Mouse (Mus musculus) C2C12 (cell line): ENCODE measurements around the gene Il23a. TPM values are rescaled to one million over a fixed set of nuclear protein-coding genes. Genes with fewer than 3 reads are reported as not detected.

ENCODE experiments used
- H3K27me3 ChIP-seq: one replicate; pipeline ENCODE4 v1.6.1; 2011; ENCODE audit not compliant: control insufficient read depth, insufficient read depth, insufficient read length
- H3K36me3 ChIP-seq: one replicate; pipeline ENCODE4 v1.6.1; 2011; ENCODE audit not compliant: control insufficient read depth, insufficient read depth
- H3K4me3 ChIP-seq: one replicate; pipeline ENCODE4 v1.5.1; 2011; ENCODE audit warnings: mild to moderate bottlenecking, control low read depth; ENCODE audit not compliant: poor library complexity, insufficient read depth, severe bottlenecking
- H3K79me2 ChIP-seq: one replicate; pipeline ENCODE4 v1.6.1; 2011; ENCODE audit not compliant: control insufficient read depth, insufficient read depth
- H3K79me3 ChIP-seq: one replicate; pipeline ENCODE4 v1.6.1; 2011; ENCODE audit warnings: low read depth, control low read depth
- H3ac ChIP-seq: one replicate; pipeline ENCODE3; 2011; ENCODE audit warnings: low read depth; ENCODE audit not compliant: control insufficient read depth, insufficient read length
- CEBPB ChIP-seq: IDR thresholded peaks from one replicate; pipeline ENCODE4 v1.6.1; 2011; ENCODE audit warnings: low read depth, mild to moderate bottlenecking, control low read depth, moderate library complexity
- CTCF ChIP-seq: IDR thresholded peaks from one replicate; pipeline ENCODE4 v1.5.1; 2011; ENCODE audit not compliant: control insufficient read depth, insufficient read depth, insufficient read length
- FOSL1 ChIP-seq: IDR thresholded peaks from one replicate; pipeline ENCODE4 v1.8.0; 2011; ENCODE audit warnings: mild to moderate bottlenecking, low read length; ENCODE audit not compliant: poor library complexity, insufficient read depth, severe bottlenecking
- MAX ChIP-seq: IDR thresholded peaks from one replicate; pipeline ENCODE4 v1.6.1; 2011; ENCODE audit warnings: mild to moderate bottlenecking, control low read depth
- MYOD1 ChIP-seq: IDR thresholded peaks from one replicate; pipeline ENCODE4 v1.6.1; 2011; ENCODE audit warnings: low read depth; ENCODE audit not compliant: control insufficient read depth, insufficient read length
- MYOG ChIP-seq: IDR thresholded peaks from one replicate; pipeline ENCODE4 v1.6.1; 2011; ENCODE audit not compliant: control insufficient read depth, insufficient read length; ENCODE audit errors: extremely low read depth
- USF1 ChIP-seq: IDR thresholded peaks from one replicate; pipeline ENCODE4 v1.6.1; 2011; ENCODE audit warnings: low read depth, mild to moderate bottlenecking, control low read depth, moderate library complexity
- polyA plus RNA-seq: library from polyadenylated mRNA; unstranded; fragments of >200 nt; fragmentation: generic; extraction: Trizol; gene quantifications from one replicate; pipeline ENCODE4 v1.2.1, GENCODE M21; 2012; ENCODE audit warnings: missing spikeins

The Il23a gene
- polyA plus RNA-seq, 1 experiment = not detected

GRCm38 (mm10) chr10:128271883-128272282 is 26.7 kb downstream of the Il23a start:
- H3K79me2 ChIP-seq = no peaks in the 10 kb centered on the region
- no peaks in the 10 kb centered on the region for H3K79me3 ChIP-seq
- no peak overlapping the region for H3K4me3 ChIP-seq
- no peaks in the 10 kb centered on the region for H3K27me3 ChIP-seq
- TF ChIP-seq USF1 (peak; percentile 23), MYOG (no peak)
- H3K36me3 ChIP-seq = no peaks in the 10 kb centered on the region
- H3ac ChIP-seq = no peak overlapping the region

DNA sequence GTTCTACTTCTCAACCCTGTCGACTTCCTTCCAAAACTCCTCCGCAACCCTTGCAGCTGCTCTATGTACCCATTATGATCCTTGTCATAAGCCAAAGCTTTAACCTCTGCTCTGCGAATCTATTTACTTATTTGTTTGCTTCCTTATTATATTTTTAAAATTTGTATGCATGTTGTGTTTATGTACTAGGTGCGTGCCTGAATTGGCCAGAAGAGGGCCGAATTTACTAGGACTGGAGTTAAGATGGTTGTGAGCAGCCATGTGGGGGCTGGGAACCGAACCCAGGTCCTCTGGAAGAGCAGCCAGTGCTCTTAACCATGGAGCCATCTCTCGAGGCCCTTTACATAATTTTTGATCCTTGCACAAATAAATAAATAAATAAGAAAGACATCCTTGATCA is 27.7 kb downstream of the Il23a start:
- Histone ChIP-seq H3K79me3 (no peaks in the 10 kb centered on the region), H3K4me3 (peak overlapping the region; percentile 69), H3K79me2 (no peaks in the 10 kb centered on the region), H3K36me3 (no peaks in the 10 kb centered on the region), H3K27me3 (no peaks in the 10 kb centered on the region), H3ac (peak overlapping the region; percentile 79)
- TF ChIP-seq MYOD1 (no peak), FOSL1 (no peak), MAX (no peak), CTCF (no peak), CEBPB (no peak), USF1 (no peak), MYOG (no peak)

GRCm38 (mm10) chr10:128270287-128270841 is 28.2 kb downstream of the Il23a start, which contains the start of gene Stat2:
Gene Stat2, plus strand, starts transcription at chr10:128270559.
- Histone ChIP-seq H3K79me2 (no peaks in the 10 kb centered on the region), H3K4me3 (peak within 1 kb of the TSS; percentile 69), H3K79me3 (no peaks in the 10 kb centered on the region), H3K36me3 (no peaks in the 10 kb centered on the region), H3ac (peak within 1 kb of the TSS; percentile 79), H3K27me3 (no peaks in the 10 kb centered on the region)
- TF ChIP-seq MYOD1 (no peak), MAX (peak; percentile 10)

- Histone ChIP-seq H3K36me3 (no peaks in the 10 kb centered on the region), H3ac (no peak overlapping the region), H3K27me3 (no peaks in the 10 kb centered on the region), H3K79me3 (no peaks in the 10 kb centered on the region), H3K4me3 (no peak overlapping the region), H3K79me2 (no peaks in the 10 kb centered on the region)
- TF ChIP-seq FOSL1 = no peak
- TF ChIP-seq MYOD1 = no peak
- no peak for TF ChIP-seq USF1
- no peak for TF ChIP-seq MAX
- TF ChIP-seq CTCF = no peak
- no peak for TF ChIP-seq CEBPB
- no peak for TF ChIP-seq MYOG
Measured at GRCm38 (mm10) chr10:128269206-128269910, 29.2 kb downstream of the Il23a start.

DNA sequence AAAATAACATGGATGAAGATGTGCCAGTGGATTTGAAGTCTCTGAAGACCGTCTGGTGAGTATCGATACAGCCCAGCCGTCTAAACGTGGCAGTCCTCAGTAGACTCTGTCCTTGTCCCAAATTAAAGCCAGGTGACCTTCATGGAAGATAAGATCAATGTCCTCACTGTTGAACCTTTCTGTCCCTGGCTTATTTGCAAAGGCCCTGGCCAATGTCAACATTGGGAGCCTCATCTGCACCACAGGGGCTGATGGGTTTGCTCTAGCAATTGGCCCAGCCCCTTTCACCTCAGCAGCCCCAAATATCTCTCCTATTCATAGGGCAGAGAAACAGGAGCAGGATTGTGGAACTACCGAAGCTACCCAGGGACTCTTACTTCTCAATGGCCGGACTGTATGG is 30.2 kb downstream of the Il23a start, which contains the start of gene Apof:
Gene Apof, plus strand, starts transcription at position 301 of the 400 bp plus-strand sequence.
- no peak within 1 kb of the TSS for H3ac ChIP-seq
- no peaks in the 10 kb centered on the region for H3K79me3 ChIP-seq
- H3K27me3 ChIP-seq = no peaks in the 10 kb centered on the region
- H3K4me3 ChIP-seq = no peak within 1 kb of the TSS
- no peaks in the 10 kb centered on the region for H3K36me3 ChIP-seq
- no peaks in the 10 kb centered on the region for H3K79me2 ChIP-seq
- TF ChIP-seq MYOD1 = no peak
- TF ChIP-seq MYOG = no peak
- no peak for TF ChIP-seq CEBPB
- TF ChIP-seq FOSL1 = no peak
- TF ChIP-seq USF1 = no peak
- no peak for TF ChIP-seq CTCF
- no peak for TF ChIP-seq MAX

- H3K36me3 ChIP-seq = no peaks in the 10 kb centered on the region
- H3K27me3 ChIP-seq = no peaks in the 10 kb centered on the region
- H3K79me2 ChIP-seq = no peaks in the 10 kb centered on the region
- TF ChIP-seq MYOG (no peak), FOSL1 (no peak), USF1 (no peak), MAX (no peak), CEBPB (no peak), CTCF (no peak)
- H3ac ChIP-seq = no peak overlapping the region
- no peaks in the 10 kb centered on the region for H3K79me3 ChIP-seq
- H3K4me3 ChIP-seq = no peak overlapping the region
Measured at GRCm38 (mm10) chr10:128263393-128264310, 34.9 kb downstream of the Il23a start.
